Mouse (Mus musculus) myocyte (in vitro differentiated cells): Measurements from ENCODE around the gene Zbtb5.

Experiments used
- CEBPB ChIP-seq: IDR thresholded peaks from 2 replicates; pipeline ENCODE4 v1.6.1; 2011; ENCODE audit warnings: mild to moderate bottlenecking, moderate library complexity; ENCODE audit not compliant: poor library complexity, insufficient read depth, severe bottlenecking
- E2F4 ChIP-seq: IDR thresholded peaks from one replicate; pipeline ENCODE4 v1.6.1; 2011; ENCODE audit warnings: mild to moderate bottlenecking, control low read depth, moderate library complexity; ENCODE audit not compliant: insufficient read depth
- MAX ChIP-seq: IDR thresholded peaks from one replicate; pipeline ENCODE4 v1.6.1; 2011; ENCODE audit warnings: low read depth, mild to moderate bottlenecking, control low read depth
- MYOD1 ChIP-seq, 3 experiments: IDR thresholded peaks; one replicate each; pipeline ENCODE4 v1.6.1; 2011; ENCODE audit warnings: control low read depth in 2 of 3, low read depth in 2 of 3, mild to moderate bottlenecking in 2 of 3, moderate library complexity in 1 of 3; ENCODE audit not compliant: insufficient read length in 2 of 3, control insufficient read depth in 1 of 3
- MYOG ChIP-seq, 3 experiments: IDR thresholded peaks; one replicate each; pipeline ENCODE4 v1.6.1; 2011; ENCODE audit warnings: control low read depth in 2 of 3, low read depth in 2 of 3, mild to moderate bottlenecking in 2 of 3; ENCODE audit not compliant: insufficient read length in 2 of 3, control insufficient read depth in 1 of 3, insufficient read depth in 1 of 3
- POLR2A ChIP-seq: IDR thresholded peaks from one replicate; pipeline ENCODE4 v1.6.1; 2011; ENCODE audit warnings: low read depth, mild to moderate bottlenecking, control low read depth, moderate library complexity; ENCODE audit not compliant: insufficient read length
- POLR2AphosphoS2 ChIP-seq: IDR thresholded peaks from one replicate; pipeline ENCODE4 v1.6.1; 2011; ENCODE audit warnings: low read depth, control low read depth; ENCODE audit not compliant: insufficient read length
- REST ChIP-seq: IDR thresholded peaks from one replicate; pipeline ENCODE4 v1.6.1; 2011; ENCODE audit warnings: mild to moderate bottlenecking, control low read depth, moderate library complexity; ENCODE audit not compliant: insufficient read depth, insufficient read length
- SRF ChIP-seq: IDR thresholded peaks from one replicate; pipeline ENCODE4 v1.6.1; 2011; ENCODE audit warnings: low read depth; ENCODE audit not compliant: control insufficient read depth, insufficient read length
- TCF12 ChIP-seq: IDR thresholded peaks from one replicate; pipeline ENCODE4 v1.6.1; 2011; ENCODE audit warnings: mild to moderate bottlenecking, control low read depth; ENCODE audit not compliant: poor library complexity, insufficient read depth, severe bottlenecking
- TCF3 ChIP-seq: IDR thresholded peaks from one replicate; pipeline ENCODE4 v1.6.1; 2011; ENCODE audit warnings: low read depth, control low read depth; ENCODE audit not compliant: insufficient read length
- USF1 ChIP-seq: IDR thresholded peaks from one replicate; pipeline ENCODE4 v1.6.1; 2011; ENCODE audit warnings: low read depth, mild to moderate bottlenecking, control low read depth, moderate library complexity

- TF ChIP-seq POLR2AphosphoS2, result no peak
- TF ChIP-seq TCF12, result no peak
- TF ChIP-seq POLR2A, result no peak
- no peak for TF ChIP-seq MAX
- no peak for TF ChIP-seq MYOG (IDR thresholded peaks at IDR 0.05; ENCODE audit: control insufficient read depth in 1 of 3, insufficient read depth in 1 of 3, insufficient read length in 2 of 3, low read depth in 2 of 3)
- no peak for TF ChIP-seq CEBPB
- no peak for TF ChIP-seq USF1
- no peak for TF ChIP-seq E2F4
- TF ChIP-seq MYOD1 (IDR thresholded peaks at IDR 0.05; ENCODE audit: control insufficient read depth in 1 of 3, insufficient read length in 2 of 3, low read depth in 2 of 3), result no peak
- TF ChIP-seq TCF3, result no peak
- TF ChIP-seq REST, result no peak
- TF ChIP-seq SRF, result no peak
These were observed 17.4 kb downstream of the Zbtb5 start for GRCm38 (mm10) chr4:44994776-44995175.
